Mouse (Mus musculus): ENCODE measurements around the gene Actl6a. TPM values are rescaled to one million over a fixed set of nuclear protein-coding genes. Genes with fewer than 3 reads are reported as not detected.
"Not testable (repeated sequence)": the region's sequence is repeated elsewhere in the genome, so short reads cannot be mapped to it uniquely, and the experiment has no call there.

The Actl6a gene
- total RNA-seq, 2 experiments from 2014 or later, result 19.2 to 20.4 TPM

DNA sequence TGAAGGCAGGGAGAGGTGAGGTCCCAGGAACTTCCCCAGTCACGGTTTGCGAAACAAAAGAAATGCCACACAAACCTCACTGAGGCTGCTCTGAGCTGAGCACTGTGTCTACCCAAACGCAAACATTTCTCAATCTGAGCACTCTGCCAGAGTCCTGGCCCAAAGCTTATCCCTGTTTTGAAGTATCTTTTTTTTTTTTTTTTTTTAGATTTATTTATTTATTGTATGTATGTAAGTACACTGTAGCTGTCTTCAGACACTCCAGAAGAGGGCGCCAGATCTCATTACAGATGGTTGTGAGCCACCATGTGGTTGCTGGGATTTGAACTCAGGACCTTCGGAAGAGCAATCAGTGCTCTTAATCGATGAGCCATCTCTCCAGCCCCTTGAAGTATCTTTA is 2.1 kb upstream of the Actl6a start:
- not testable (repeated sequence) for DNase-seq (ENCODE audit: low spot score in 2 of 2); H3K4me3 ChIP-seq; H3K27ac ChIP-seq
- TF ChIP-seq CTCF (conservative IDR thresholded peaks at IDR 0.05), result peak; percentile 25

DNA sequence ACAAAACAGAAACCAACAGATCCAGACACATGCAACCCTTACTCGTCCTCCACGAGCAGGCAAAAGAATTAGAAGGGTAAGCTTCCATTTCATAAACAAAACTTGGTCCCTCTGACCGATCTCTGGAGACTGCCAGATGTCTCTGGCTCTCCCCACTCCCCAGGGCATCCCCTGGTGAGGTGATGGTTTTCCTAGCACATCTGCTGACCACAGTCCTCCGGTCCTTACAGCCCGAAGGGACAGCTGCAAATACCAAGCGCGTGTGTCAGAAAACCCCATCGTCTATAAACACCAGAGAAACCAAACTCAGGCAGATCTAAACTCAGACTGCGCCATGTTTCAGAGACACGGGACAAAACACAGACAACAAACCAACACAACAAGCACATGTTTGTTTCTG is 1.5 kb upstream of the Actl6a start:
- DNase-seq (ENCODE audit: low spot score in 2 of 2); H3K27ac ChIP-seq; H3K4me3 ChIP-seq: not testable (repeated sequence)

DNA sequence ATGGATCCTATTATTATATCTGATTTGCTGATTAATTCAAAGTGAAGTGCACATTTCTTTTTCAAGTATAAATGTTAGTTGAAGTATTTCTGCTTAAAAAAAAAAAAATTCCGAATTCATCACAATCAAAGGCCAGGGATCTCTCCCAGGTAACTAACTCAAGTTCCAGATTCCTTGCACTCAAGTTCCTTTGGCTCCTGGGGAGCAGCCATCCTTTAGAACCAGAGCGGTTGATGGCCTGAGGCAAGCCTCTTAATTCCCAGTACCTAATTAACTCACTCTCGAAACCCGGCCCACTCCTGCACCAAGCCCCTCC is 1.9 kb downstream of the Actl6a start:
- no peak for DNase-seq (ENCODE audit: low spot score in 2 of 2)
- H3K4me3 ChIP-seq, result peak overlapping the region; percentile 82
- TF ChIP-seq CTCF (conservative IDR thresholded peaks at IDR 0.05), result no peak
- H3K27ac ChIP-seq, result peak overlapping the region; percentile 63

DNA sequence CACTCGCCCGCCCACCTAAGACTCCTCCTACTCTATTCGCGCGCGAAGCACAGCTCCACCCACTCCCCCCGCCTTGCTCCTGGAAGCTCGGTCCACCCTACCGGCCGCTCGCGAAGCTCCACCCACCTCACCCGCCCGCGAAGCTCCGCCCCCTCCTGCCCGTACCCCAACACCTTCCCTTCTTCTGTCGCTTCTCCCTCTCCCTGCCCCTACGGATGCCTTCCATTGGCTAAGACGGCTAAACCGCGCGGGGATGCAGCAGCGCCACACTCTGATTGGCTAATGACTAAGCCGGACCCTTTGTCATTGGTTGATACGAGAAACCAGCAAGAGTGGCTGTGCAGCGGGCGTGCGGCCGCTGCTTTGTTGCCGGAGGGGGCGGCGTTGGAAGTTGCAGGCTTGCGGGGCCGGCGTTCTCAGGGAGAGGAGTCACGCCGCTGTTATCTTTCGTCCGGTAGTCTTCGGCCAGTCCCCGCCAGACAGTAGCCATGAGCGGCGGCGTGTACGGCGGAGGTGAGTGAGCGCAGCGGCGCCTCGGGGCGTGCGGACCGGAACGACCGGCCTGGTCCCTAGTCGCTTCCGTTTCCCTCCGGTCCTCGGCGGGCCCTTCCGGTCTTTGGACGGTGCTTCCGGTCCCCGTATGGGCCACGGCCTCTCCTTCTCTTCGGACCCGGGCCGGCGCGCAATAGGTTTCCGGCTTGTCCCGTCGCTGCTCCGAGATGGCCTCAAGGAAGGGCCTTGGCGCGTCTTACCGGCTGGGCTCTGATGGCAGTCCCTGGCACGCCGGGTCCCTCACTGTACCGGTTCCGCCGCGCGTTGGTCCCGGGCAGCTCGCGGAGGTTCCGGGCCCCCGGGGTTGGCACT is 2.5 kb downstream of the Actl6a start:
- peak; percentile 96 to 98 for DNase-seq (ENCODE audit: low spot score in 2 of 2)
- peak overlapping the region; percentile 82 for H3K4me3 ChIP-seq
- peak; percentile 53 for TF ChIP-seq CTCF (conservative IDR thresholded peaks at IDR 0.05)
- peak overlapping the region; percentile 91 for H3K27ac ChIP-seq

DNA sequence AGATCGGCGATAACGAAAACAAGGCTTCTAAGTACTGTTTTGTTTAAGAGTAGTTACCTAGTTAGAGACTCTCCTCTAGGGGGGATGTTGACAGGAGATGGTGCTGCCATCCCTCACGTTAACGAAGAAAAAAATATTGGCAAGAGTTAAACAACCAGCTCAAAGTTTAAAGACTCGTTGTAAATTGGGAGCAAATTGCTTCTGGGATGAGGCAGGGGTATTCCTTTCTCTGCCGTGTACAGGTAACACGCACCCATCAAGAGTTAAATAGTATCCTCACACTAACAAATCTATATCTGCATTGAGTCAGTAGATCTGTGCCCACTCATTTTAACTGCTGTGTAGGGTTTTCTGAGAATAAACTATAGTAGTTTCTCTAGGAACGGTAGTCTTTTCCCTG is 3.3 kb downstream of the Actl6a start:
- TF ChIP-seq CTCF (conservative IDR thresholded peaks at IDR 0.05), result no peak
- peak overlapping the region; percentile 91 for H3K27ac ChIP-seq
- DNase-seq (ENCODE audit: low spot score in 2 of 2), result no peak
- peak overlapping the region; percentile 82 for H3K4me3 ChIP-seq

DNA sequence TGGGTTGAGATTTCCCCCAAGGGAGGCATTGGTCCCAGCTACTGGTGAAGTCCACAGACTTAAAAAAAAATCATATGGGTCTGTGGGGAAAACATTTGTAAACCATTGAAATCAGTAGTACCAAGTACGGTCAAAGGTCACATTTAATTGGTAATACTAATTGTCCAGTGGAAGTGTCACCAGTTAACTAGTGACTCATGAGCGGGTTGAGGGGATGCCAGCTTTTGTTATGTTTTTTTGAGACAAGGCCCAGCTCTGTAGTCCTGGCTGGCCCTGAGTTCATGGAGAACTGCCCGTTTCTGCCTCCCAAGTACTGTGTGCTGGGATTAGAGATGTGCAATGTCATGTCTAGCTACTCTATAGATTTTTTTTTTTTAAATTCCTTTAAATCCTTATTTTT is 7.6 kb downstream of the Actl6a start:
- Histone ChIP-seq H3K27ac (no peak overlapping the region), H3K4me3 (no peak overlapping the region)
- no peak for TF ChIP-seq CTCF (conservative IDR thresholded peaks at IDR 0.05)
- no peak for DNase-seq (ENCODE audit: low spot score in 2 of 2)

DNA sequence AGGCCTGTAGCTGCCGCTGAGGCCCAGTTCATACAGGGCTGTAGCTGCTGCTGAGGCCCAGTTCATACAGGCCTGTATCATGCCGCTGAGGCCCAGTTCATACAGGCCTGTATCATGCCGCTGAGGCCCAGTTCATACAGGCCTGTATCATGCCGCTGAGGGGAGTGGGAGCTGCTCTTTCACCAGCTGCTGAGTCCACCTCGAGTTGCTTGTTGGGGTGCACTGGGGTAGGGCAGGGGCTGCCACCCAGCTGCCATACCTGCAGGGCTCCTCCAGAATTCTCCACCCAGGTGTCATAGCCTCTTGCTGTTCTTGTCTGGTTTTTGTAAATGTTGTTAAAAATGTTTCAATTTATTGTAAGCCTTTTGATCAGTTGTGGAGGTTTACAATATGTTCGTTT is 11.3 kb downstream of the Actl6a start:
- H3K4me3 ChIP-seq; DNase-seq (ENCODE audit: low spot score in 2 of 2); H3K27ac ChIP-seq: not testable (repeated sequence)

DNA sequence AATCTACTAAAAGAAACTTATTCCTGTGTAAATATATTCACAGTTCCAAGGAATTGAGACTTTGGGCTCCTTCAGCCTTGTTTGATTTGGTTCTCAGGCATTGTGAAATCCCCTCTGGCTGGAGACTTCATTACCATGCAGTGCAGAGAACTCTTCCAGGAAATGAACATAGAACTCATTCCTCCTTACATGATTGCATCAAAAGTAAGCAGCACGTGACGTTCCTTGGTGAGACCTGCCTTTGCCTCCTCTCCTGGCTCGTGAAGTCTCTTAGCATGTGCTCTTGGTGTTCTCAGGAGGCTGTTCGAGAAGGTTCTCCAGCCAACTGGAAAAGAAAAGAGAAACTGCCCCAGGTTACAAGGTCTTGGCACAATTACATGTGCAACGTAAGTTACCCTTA is 12.2 kb downstream of the Actl6a start:
- TF ChIP-seq CTCF (conservative IDR thresholded peaks at IDR 0.05), result no peak
- H3K27ac ChIP-seq, result no peak overlapping the region
- DNase-seq (ENCODE audit: low spot score in 2 of 2), result no peak
- H3K4me3 ChIP-seq, result no peak overlapping the region

DNA sequence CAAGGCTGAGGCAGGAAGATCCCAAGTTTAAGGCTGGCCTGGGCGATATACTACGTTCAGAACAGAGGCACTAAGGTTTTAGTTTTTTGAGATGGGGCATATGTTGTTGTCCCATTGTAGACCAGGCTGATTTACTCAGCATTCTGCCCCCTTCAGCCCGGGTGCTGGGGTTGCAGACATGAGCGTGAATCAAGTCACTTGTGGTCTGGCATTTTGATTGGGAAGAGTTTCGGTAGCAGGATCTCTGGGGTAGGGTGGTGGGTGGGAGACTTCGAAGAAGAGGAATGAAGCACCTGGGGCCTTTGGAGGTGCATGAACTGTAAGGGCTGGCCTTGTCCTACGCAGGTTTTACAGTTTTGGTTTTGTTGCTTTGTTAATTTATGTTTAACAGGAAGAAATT is 18.1 kb downstream of the Actl6a start:
- TF ChIP-seq CTCF (conservative IDR thresholded peaks at IDR 0.05), result no peak
- Histone ChIP-seq H3K27ac (no peak overlapping the region), H3K4me3 (no peak overlapping the region)
- no peak for DNase-seq (ENCODE audit: low spot score in 2 of 2)

DNA sequence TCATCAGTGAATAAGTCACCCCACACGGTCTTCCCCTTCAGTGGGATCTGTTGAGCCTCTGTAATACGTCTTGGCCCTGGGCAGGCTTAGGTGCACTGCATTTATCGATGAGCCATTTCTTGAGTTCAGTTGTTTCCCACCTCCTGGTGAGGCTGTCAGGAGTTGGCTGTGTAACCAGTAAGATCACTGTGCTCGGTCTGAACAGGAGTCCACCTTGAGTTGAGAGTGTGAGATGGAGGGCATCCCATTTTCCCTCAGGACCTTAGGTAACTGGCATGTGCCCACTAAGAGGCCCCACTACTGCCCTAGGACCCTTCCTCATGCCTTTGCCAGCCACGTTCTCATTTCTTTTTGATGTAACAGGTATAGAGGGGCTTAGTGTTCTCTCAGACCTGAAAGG is 19.9 kb downstream of the Actl6a start:
- no peak for TF ChIP-seq CTCF (conservative IDR thresholded peaks at IDR 0.05)
- no peak overlapping the region for H3K27ac ChIP-seq
- H3K4me3 ChIP-seq, result no peak overlapping the region
- DNase-seq (ENCODE audit: low spot score in 2 of 2), result no peak

DNA sequence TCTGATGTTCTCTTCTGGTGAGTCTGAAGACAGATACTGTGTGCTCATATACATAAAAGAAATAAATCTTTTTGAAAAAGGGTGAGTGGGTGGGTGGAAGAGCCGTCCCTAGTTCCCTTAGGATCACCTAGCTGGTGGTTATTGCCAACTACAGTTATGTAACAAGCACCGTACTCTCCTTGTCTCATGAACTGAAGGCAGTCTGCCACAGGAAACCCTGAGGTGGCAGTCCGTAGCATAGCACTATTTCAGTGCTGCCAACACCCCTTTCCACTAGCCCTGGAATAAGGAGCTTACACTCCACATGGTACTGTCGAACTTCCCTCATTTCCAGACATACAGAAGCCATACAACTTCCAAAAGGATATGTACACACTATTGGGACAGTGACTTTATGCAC is 21.8 kb downstream of the Actl6a start:
- no peak for DNase-seq (ENCODE audit: low spot score in 2 of 2)
- TF ChIP-seq CTCF (conservative IDR thresholded peaks at IDR 0.05), result no peak
- no peak overlapping the region for H3K4me3 ChIP-seq
- H3K27ac ChIP-seq, result no peak overlapping the region

DNA sequence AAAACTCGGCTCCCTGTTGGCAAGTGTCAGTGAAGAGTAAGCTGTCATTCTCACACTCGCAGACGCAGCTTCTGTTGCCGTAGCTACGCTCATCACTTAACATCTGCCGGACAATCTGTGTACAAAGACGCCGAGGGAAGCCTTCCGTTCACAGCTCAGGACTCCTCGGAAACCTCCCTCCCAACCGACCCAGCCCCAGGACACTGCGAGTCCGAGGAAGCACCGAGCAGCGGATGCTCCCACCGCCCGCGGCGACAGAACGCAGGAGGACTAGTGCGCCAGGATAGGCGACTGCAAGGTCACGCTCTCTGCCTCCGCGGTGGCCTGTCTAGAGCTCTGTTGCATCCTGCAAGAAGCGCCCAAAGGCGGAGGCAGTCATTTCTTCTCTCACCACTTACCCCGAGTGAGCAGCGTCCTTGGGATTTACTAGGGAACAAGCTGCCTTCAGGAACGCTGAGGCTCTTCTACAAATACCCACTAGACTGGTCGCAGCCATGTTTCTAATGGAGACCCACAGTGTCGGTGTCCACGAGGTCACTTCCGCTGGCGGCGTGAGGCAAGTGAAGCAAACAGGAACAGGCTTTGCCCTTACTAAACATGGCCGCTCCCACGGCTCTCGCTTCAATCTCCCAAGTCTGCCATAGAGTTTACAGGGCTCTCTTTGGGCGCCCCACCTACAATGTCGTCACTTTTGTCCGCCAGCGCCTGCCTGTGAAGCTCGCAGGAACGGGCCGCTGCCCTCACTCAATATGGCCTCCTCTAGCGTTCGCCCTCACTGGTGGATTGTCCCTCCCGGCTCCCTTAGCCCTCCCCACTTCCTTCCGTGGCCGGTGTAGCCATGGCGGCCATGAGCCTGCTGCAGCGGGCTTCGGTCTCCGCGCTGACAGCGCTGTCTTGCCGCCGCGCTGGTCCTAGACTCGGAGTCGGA is 30.4 kb downstream of the Actl6a start, which contains the start of gene Ndufb5:
Gene Ndufb5 (plus strand): TSS at position 747 of the 928 bp plus-strand sequence.
- Histone ChIP-seq H3K27ac (peak within 1 kb of the TSS; percentile 96), H3K4me3 (peak within 1 kb of the TSS; percentile 100)
- DNase-seq (ENCODE audit: low spot score in 2 of 2), result peak; percentile 97 to 99
- no peak for TF ChIP-seq CTCF (conservative IDR thresholded peaks at IDR 0.05)

DNA sequence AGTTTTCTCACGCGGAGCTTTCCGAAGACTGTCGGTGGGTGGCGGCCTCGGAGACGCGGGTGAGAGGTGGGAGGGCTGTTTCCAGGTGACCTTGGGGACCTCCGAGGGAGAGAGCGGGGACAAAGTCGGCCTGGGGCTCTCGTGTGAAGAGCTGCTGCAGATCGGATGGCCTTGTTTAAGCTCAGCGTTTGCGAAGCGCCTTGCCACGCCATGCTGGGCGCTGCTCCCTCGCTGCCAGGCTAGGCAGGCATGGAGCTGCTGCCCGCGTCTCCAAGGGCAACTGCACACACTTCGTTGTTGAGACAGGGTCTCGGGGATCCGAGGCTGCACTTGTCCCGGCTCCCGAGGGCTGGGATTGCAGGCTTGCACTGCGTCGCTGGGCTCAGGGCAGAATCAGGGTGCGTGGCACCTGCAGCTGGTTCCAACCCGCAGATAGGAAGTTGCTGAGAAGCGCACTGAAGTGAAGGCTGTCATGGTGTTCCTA is 31.1 kb downstream of the Actl6a start, which contains the start of gene Mrpl47:
Gene Mrpl47 (minus strand): TSS at position 434 of the 484 bp plus-strand sequence.
- TF ChIP-seq CTCF (conservative IDR thresholded peaks at IDR 0.05), result no peak
- Histone ChIP-seq H3K27ac (peak within 1 kb of the TSS; percentile 96), H3K4me3 (peak within 1 kb of the TSS; percentile 100)
- no peak for DNase-seq (ENCODE audit: low spot score in 2 of 2)
